Mouse (Mus musculus) forebrain, embryonic 10.5 days (tissue): Measurements from ENCODE around the gene Ifitm1. TPM values are rescaled to one million over a fixed set of nuclear protein-coding genes. Genes with fewer than 3 reads are reported as not detected.

Source experiments
- DNase-seq: peaks from one replicate; pipeline ENCODE4 v3.0.0-alpha.2; 2017; ENCODE audit warnings: low spot score; ENCODE audit errors: extremely low spot score
- H3K27ac ChIP-seq: fragments of 300-500 bp; sonication (generic); 2 replicates; pipeline ENCODE4 v1.5.1; 2016; ENCODE audit warnings: mild to moderate bottlenecking
- H3K27me3 ChIP-seq: fragments of 300-500 bp; sonication (generic); 2 replicates; pipeline ENCODE4 v1.6.1; 2016; ENCODE audit warnings: mild to moderate bottlenecking; ENCODE audit not compliant: poor library complexity, severe bottlenecking
- H3K36me3 ChIP-seq: fragments of 300-500 bp; sonication (generic); replicated peaks from 2 replicates; pipeline ENCODE4 v1.6.1; 2016; ENCODE audit warnings: mild to moderate bottlenecking, moderate library complexity
- H3K4me1 ChIP-seq: fragments of 300-500 bp; sonication (generic); 2 replicates; pipeline ENCODE4 v1.6.1; 2016
- H3K4me3 ChIP-seq: fragments of 300-500 bp; sonication (generic); 2 replicates; pipeline ENCODE4 v1.5.1; 2016; ENCODE audit warnings: mild to moderate bottlenecking, moderate library complexity
- H3K9me3 ChIP-seq: fragments of 300-500 bp; sonication (generic); 2 replicates; pipeline ENCODE4 v1.6.1; 2016; ENCODE audit warnings: mild to moderate bottlenecking, moderate library complexity
- whole genome bisulfite sequencing: fragments of 180-500 bp; shearing (Covaris S2); methylation state at CpG from one replicate; pipeline ENCODE4 v1.1.7; 2016; 5-methylcytosine and 5-hydroxymethylcytosine counted together
- polyA plus RNA-seq: library from polyadenylated mRNA; unstranded; fragments of >200 nt; fragmentation: Nextera tagmentation; extraction: Ambion mirVana; gene quantifications from 2 replicates; pipeline ENCODE4 v1.2.1, GENCODE M21; 2016

Ifitm1 gene
- 3.7 and 4.1 TPM in 2 replicates for polyA plus RNA-seq

GRCm38 (mm10) chr7:140966921-140967320 lies at the start of gene Ifitm1:
Ifitm1 (plus strand) TSS chr7:140967221.
- Histone ChIP-seq H3K36me3 (no peaks in the 10 kb centered on the region), H3K27me3 (peaks cover 48% of the 10 kb centered on the region), H3K4me3 (peak within 1 kb of the TSS; percentile 10; the same call in 1 of the 2 replicates), H3K4me1 (peaks cover 54% of the 10 kb centered on the region), H3K27ac (no peak within 1 kb of the TSS), H3K9me3 (no peaks in the 10 kb centered on the region)
- 86% methylated on average over 4 of the region's 4 CpGs for WGBS
- no peak for DNase-seq

- H3K27me3 ChIP-seq: peaks cover 84% of the 10 kb centered on the region
- H3K9me3 ChIP-seq: no peaks in the 10 kb centered on the region
- H3K27ac ChIP-seq: no peak overlapping the region
- no peaks in the 10 kb centered on the region for H3K36me3 ChIP-seq
- no peak for DNase-seq
- H3K4me1 ChIP-seq: peaks cover 21% of the 10 kb centered on the region
- no peak overlapping the region for H3K4me3 ChIP-seq
- 86% methylated on average over 4 of the region's 4 CpGs for WGBS
Measured at GRCm38 (mm10) chr7:140919911-140920310, 47.1 kb upstream of the Ifitm1 start.

- 74% methylated on average over 8 of the region's 8 CpGs for WGBS
- no peaks in the 10 kb centered on the region for H3K36me3 ChIP-seq
- no peak within 1 kb of the TSS for H3K4me3 ChIP-seq
- peaks cover 21% of the 10 kb centered on the region for H3K4me1 ChIP-seq
- peaks cover 90% of the 10 kb centered on the region for H3K27me3 ChIP-seq
- H3K9me3 ChIP-seq: no peaks in the 10 kb centered on the region
- no peak within 1 kb of the TSS for H3K27ac ChIP-seq
- no peak for DNase-seq
Measured at GRCm38 (mm10) chr7:140920418-140921029, 46.5 kb upstream of the Ifitm1 start, which contains the start of gene Nlrp6. Nlrp6 (plus strand) TSS chr7:140920902.

- WGBS: 28% methylated on average over 22 of the region's 22 CpGs
- Histone ChIP-seq H3K4me1 (peaks cover 21% of the 10 kb centered on the region), H3K9me3 (no peaks in the 10 kb centered on the region), H3K4me3 (no peak overlapping the region), H3K27ac (no peak overlapping the region), H3K27me3 (peaks cover 93% of the 10 kb centered on the region), H3K36me3 (no peaks in the 10 kb centered on the region)
- no peak for DNase-seq
Measured at GRCm38 (mm10) chr7:140921225-140921975, 45.6 kb upstream of the Ifitm1 start.

DNA sequence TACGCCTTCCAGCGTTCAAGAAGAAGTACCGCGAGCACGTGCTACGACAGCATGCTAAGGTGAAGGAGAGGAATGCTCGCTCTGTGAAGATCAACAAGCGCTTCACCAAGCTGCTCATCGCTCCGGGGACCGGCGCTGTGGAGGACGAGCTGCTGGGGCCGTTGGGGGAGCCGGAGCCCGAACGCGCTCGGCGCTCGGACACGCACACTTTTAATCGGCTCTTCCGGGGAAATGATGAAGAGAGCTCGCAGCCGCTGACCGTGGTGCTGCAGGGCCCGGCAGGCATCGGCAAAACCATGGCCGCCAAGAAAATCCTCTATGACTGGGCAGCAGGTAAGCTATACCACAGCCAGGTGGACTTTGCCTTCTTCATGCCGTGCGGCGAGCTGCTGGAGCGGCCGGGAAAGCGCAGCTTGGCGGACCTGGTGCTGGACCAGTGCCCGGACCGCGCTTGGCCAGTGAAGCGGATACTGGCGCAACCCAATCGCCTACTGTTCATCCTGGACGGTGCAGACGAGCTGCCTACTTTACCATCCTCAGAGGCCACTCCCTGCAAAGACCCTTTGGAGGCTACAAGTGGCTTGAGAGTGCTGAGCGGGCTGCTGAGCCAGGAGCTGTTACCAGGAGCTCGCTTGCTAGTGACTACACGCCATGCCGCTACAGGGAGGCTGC lies 44.5 kb upstream of the Ifitm1 start:
- Histone ChIP-seq H3K4me3 (peak overlapping the region; percentile 58), H3K27me3 (peaks cover 89% of the 10 kb centered on the region), H3K9me3 (no peaks in the 10 kb centered on the region), H3K27ac (0 out of 2 replicates have a peak overlapping the region, but pooled peaks have one; percentile 16), H3K4me1 (peaks cover 21% of the 10 kb centered on the region), H3K36me3 (no peaks in the 10 kb centered on the region)
- under 1% methylated on average over 49 of the region's 49 CpGs for WGBS
- peak; percentile 52 for DNase-seq

- Histone ChIP-seq H3K4me3 (peak overlapping the region; percentile 58), H3K36me3 (no peaks in the 10 kb centered on the region), H3K27ac (no peak overlapping the region), H3K9me3 (no peaks in the 10 kb centered on the region), H3K27me3 (peaks cover 82% of the 10 kb centered on the region), H3K4me1 (peaks cover 21% of the 10 kb centered on the region)
- no peak for DNase-seq
- 19% methylated on average over 30 of the region's 30 CpGs for WGBS
Measured at GRCm38 (mm10) chr7:140923070-140923775, 43.8 kb upstream of the Ifitm1 start.

GRCm38 (mm10) chr7:140927181-140927580 lies 39.8 kb upstream of the Ifitm1 start:
- H3K9me3 ChIP-seq: no peaks in the 10 kb centered on the region
- no peak overlapping the region for H3K4me3 ChIP-seq
- 84% methylated on average over 6 of the region's 6 CpGs for WGBS
- no peak overlapping the region for H3K27ac ChIP-seq
- no peak for DNase-seq
- peaks cover 14% of the 10 kb centered on the region for H3K4me1 ChIP-seq
- peaks cover 44% of the 10 kb centered on the region for H3K27me3 ChIP-seq
- H3K36me3 ChIP-seq: no peaks in the 10 kb centered on the region

GRCm38 (mm10) chr7:140938436-140938835 lies 28.6 kb upstream of the Ifitm1 start:
- peaks cover 14% of the 10 kb centered on the region for H3K27me3 ChIP-seq
- no peak overlapping the region for H3K27ac ChIP-seq
- H3K36me3 ChIP-seq: no peaks in the 10 kb centered on the region
- H3K9me3 ChIP-seq: no peaks in the 10 kb centered on the region
- no peak for DNase-seq
- 47% methylated on average over 3 of the region's 3 CpGs for WGBS
- H3K4me1 ChIP-seq: peaks cover 36% of the 10 kb centered on the region
- no peak overlapping the region for H3K4me3 ChIP-seq

DNA sequence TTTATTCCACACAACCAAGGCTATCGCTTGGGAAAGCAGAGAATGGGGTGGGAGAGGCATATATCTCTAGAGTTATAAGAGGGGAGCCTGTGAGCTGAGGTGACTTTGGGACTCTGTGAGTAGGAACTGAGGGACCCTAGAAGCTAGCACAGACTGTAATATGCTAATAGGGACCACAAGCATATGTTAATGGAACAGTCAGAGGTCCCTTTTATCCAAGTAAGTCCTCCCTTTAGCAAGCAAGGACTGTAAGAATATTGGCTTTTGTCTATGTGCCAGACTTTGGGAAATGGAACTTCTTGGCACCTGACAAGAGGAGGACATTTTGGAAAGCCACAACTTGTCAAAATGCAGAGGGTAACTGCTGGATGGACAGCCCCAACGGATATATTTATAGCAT lies 28.1 kb upstream of the Ifitm1 start:
- DNase-seq: no peak
- Histone ChIP-seq H3K9me3 (no peaks in the 10 kb centered on the region), H3K4me1 (peaks cover 36% of the 10 kb centered on the region), H3K4me3 (no peak overlapping the region), H3K27me3 (peaks cover 14% of the 10 kb centered on the region), H3K27ac (no peak overlapping the region), H3K36me3 (no peaks in the 10 kb centered on the region)
- 18% methylated on average over 2 of the region's 2 CpGs for WGBS

DNA sequence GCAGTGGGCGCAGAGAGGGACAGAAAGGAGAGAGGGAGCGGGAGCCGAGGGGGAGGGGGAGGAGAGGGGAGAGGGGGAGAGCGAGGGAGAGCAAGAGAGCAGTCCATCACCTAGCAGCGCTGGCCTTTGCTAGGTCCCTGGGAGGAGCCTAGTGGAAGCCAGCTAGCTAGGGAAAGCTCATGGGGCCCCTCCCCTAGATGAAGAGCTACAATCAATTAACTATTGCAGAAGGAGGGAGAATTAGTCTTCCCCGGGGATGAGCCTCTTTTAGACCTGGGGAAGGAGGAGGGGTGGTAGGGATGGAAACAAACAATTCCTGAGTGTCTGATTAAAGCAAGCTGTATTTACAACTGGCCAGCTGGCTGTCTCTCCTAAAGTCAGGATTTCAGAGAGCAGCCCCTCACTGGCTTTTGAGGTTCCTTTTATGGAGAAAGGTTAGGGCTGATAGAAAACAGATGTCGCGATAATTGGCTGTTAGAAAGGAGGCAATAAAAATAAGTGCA lies 27.3 kb upstream of the Ifitm1 start:
- H3K4me1 ChIP-seq: peaks cover 36% of the 10 kb centered on the region
- no peaks in the 10 kb centered on the region for H3K9me3 ChIP-seq
- H3K4me3 ChIP-seq: 0 out of 2 replicates have a peak overlapping the region, but pooled peaks have one; percentile 12
- peak overlapping the region; percentile 65 for H3K27ac ChIP-seq
- no peak for DNase-seq
- H3K36me3 ChIP-seq: peaks cover under 1% of the 10 kb centered on the region; the same call in 1 of the 2 replicates
- peaks cover 14% of the 10 kb centered on the region for H3K27me3 ChIP-seq
- WGBS: 11% methylated on average over 8 of the region's 8 CpGs

DNA sequence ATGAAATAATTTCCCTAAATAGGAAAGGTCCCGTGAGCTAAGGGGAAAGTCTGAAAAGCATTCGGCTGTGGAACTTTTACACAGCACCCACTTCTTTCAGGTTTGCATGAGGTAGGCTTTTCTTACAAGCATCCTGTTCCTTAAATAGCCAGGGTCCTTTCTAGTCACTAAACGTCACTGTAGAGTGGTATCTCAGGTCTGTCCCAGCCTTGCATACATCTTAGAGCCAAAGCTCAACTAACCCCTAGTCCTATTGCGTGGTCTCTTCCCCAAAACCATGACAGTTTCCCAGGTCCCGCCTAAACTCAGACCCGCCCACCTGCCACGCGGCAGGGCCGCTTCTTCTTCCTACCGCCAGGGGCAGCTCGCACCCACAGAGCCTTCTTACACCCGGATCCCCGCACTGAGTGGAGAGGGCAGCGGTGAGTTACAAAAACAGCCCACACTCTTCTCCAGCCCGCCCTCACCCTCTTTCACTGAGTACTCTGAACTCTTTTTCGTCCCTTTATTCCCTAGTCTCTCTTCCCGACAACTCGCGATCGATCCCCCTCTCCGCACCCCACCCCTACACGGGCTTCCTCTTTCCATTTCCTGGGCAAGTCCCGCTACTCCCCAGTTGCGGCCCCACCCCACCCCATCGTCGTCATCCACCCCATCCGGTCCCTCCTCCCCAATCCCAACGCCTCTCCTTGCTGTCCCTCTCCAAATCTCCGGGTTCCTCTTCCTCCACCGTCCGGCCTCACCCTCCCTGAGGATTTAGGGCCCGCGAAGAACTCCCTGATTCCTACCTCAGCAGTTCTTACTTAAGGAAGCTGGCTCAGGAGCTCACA lies 25.6 kb upstream of the Ifitm1 start, which contains the start of gene Pgghg:
TSS of gene Pgghg (plus strand) at position 170 of the 830 bp plus-strand sequence.
- H3K4me3 ChIP-seq: peak within 1 kb of the TSS; percentile 63
- peaks cover 36% of the 10 kb centered on the region for H3K4me1 ChIP-seq
- no peaks in the 10 kb centered on the region for H3K9me3 ChIP-seq
- peak; percentile 87 for DNase-seq
- peaks cover 7% of the 10 kb centered on the region for H3K27me3 ChIP-seq
- WGBS: 4% methylated on average over 33 of the region's 33 CpGs
- H3K27ac ChIP-seq: peak within 1 kb of the TSS; percentile 92
- H3K36me3 ChIP-seq: peaks cover 16% of the 10 kb centered on the region
